Mouse (Mus musculus): ENCODE results near the gene Vps26a. TPM values are rescaled to one million over a fixed set of nuclear protein-coding genes. Genes with fewer than 3 reads are reported as not detected.

Gene Vps26a
- polyA plus RNA-seq, 1 experiment from 2014 or later, result 59.6 TPM

DNA sequence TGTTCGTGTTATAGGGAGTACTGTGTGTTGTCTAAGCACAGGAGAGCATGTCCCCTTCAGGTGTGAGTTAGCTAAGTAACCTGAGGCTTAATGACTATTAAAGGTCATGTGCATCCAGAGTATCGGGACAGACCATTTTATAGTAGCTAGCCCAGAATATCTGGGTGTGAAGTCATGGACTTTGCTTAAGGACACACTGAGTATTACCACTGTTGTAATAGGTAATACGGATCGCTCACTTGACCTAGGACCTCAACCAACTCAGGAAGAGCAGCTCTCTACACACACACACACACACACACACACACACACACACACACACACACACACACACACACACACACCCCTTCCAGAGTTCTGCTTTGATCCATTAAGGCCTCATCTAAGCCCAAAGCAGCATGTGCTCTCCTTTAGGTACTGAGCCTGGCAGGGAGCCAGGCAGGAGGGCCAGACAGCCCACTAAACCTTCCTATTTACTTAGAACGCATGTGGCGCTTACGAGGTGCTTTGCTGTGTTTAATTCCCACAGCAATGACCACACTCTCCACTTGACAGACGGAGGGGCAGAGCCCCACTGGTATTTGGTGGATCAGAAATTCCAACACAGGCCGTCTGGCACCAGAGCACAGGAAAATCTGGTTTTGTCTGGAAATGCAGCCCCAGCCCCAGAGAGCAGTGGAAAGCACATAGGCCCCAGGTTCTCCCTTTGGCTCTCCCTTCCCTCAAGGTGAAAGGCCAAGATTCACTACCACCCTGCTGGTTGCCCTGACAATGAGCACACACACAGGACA is 61.3 kb downstream of the Vps26a start:
- H3K27me3 ChIP-seq (ENCODE audit: control insufficient read depth, insufficient read depth, low read length), result no peaks in the 10 kb centered on the region
- H3K36me3 ChIP-seq (ENCODE audit: control insufficient read depth, insufficient read depth, low read length), result peaks cover 9% of the 10 kb centered on the region; the same call in 1 of the 2 replicates
- H3K27ac ChIP-seq (replicated peaks), result no peak overlapping the region
- no peaks in the 10 kb centered on the region for H3K4me1 ChIP-seq (replicated peaks; ENCODE audit: control insufficient read depth, insufficient read depth)
- H3K4me3 ChIP-seq (ENCODE audit: low read depth, low read length), result no peak overlapping the region
- ATAC-seq (ENCODE audit: low FRiP score, low TSS enrichment) (peak; percentile 25; the same call in 1 of the 2 replicates), DNase-seq (ENCODE audit: low spot score) (peak; percentile 41)
- WGBS, result 31% methylated on average over 9 of the region's 9 CpGs
- no peak overlapping the region; the same call in 1 of the 2 replicates for H3K9ac ChIP-seq (ENCODE audit: low read length)
- no peaks in the 10 kb centered on the region for H3K9me3 ChIP-seq (ENCODE audit: control insufficient read depth, low read length)
- no peak overlapping the region for H3K4me2 ChIP-seq (replicated peaks; ENCODE audit: low read depth)
- TF ChIP-seq EP300 (optimal IDR thresholded peaks at IDR 0.05) (no peak), CTCF (IDR thresholded peaks at IDR 0.05; ENCODE audit: low read depth) (no peak)

- WGBS, result 32% methylated on average over 15 of the region's 15 CpGs
- Histone ChIP-seq H3K9ac (ENCODE audit: low read length) (no peak within 1 kb of the TSS), H3K36me3 (ENCODE audit: control insufficient read depth, insufficient read depth, low read length) (no peaks in the 10 kb centered on the region), H3K4me3 (ENCODE audit: low read depth, low read length) (no peak within 1 kb of the TSS), H3K4me2 (replicated peaks; ENCODE audit: low read depth) (no peak within 1 kb of the TSS; the same call in 1 of the 2 replicates), H3K27me3 (ENCODE audit: control insufficient read depth, insufficient read depth, low read length) (no peaks in the 10 kb centered on the region), H3K9me3 (ENCODE audit: control insufficient read depth, low read length) (no peaks in the 10 kb centered on the region), H3K4me1 (replicated peaks; ENCODE audit: control insufficient read depth, insufficient read depth) (no peaks in the 10 kb centered on the region), H3K27ac (replicated peaks) (no peak within 1 kb of the TSS)
- DNase-seq (ENCODE audit: low spot score) (peak; percentile 54), ATAC-seq (ENCODE audit: low FRiP score, low TSS enrichment) (no peak; the same call in 1 of the 2 replicates)
- TF ChIP-seq EP300 (optimal IDR thresholded peaks at IDR 0.05), result no peak
- TF ChIP-seq CTCF (IDR thresholded peaks at IDR 0.05; ENCODE audit: low read depth), result no peak
Observed at GRCm38 (mm10) chr10:62422255-62422654, 64.3 kb downstream of the Vps26a start, which contains the start of gene Hkdc1. Gene Hkdc1, minus strand, starts transcription at chr10:62422491.

- 0 out of 2 replicates have a peak overlapping the region, but pooled peaks have one; percentile 35 for H3K27ac ChIP-seq (replicated peaks)
- H3K9me3 ChIP-seq (ENCODE audit: control insufficient read depth, low read length), result no peaks in the 10 kb centered on the region
- ATAC-seq (ENCODE audit: low FRiP score, low TSS enrichment) (no peak), DNase-seq (ENCODE audit: low spot score) (no peak)
- 63% methylated on average over 3 of the region's 3 CpGs for WGBS
- no peak overlapping the region; the same call in 1 of the 2 replicates for H3K9ac ChIP-seq (ENCODE audit: low read length)
- no peak for TF ChIP-seq CTCF (IDR thresholded peaks at IDR 0.05; ENCODE audit: low read depth)
- TF ChIP-seq EP300 (optimal IDR thresholded peaks at IDR 0.05), result no peak
- no peaks in the 10 kb centered on the region for H3K36me3 ChIP-seq (ENCODE audit: control insufficient read depth, insufficient read depth, low read length)
- no peaks in the 10 kb centered on the region for H3K27me3 ChIP-seq (ENCODE audit: control insufficient read depth, insufficient read depth, low read length)
- no peak overlapping the region for H3K4me2 ChIP-seq (replicated peaks; ENCODE audit: low read depth)
- H3K4me3 ChIP-seq (ENCODE audit: low read depth, low read length), result no peak overlapping the region
- no peaks in the 10 kb centered on the region for H3K4me1 ChIP-seq (replicated peaks; ENCODE audit: control insufficient read depth, insufficient read depth)
Observed at GRCm38 (mm10) chr10:62421127-62421526, 65.5 kb downstream of the Vps26a start.

DNA sequence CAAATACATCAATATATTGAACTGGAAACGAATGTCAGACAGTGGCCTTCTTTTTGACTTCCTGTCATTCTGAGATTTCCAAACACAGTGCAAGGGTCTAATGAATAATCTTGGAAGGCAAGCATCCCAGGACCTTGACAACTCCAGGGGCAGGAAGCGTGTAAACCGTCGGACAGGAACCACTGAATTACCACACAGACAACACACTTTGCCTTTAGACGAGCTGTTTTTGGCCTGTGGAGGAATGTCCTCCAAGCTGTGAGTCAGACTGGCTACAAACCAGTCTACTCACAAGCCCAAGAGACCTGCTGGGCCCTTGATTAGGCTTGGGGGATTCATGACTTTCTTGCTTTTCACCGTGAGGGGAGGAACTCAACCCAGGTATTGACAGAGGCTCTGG is 66.2 kb downstream of the Vps26a start:
- H3K9me3 ChIP-seq (ENCODE audit: control insufficient read depth, low read length), result no peaks in the 10 kb centered on the region
- no peak overlapping the region for H3K4me3 ChIP-seq (ENCODE audit: low read depth, low read length)
- WGBS, result 47% methylated on average over 6 of the region's 6 CpGs
- no peak overlapping the region for H3K27ac ChIP-seq (replicated peaks)
- DNase-seq (ENCODE audit: low spot score) (no peak), ATAC-seq (ENCODE audit: low FRiP score, low TSS enrichment) (no peak)
- H3K4me2 ChIP-seq (replicated peaks; ENCODE audit: low read depth), result no peak overlapping the region
- H3K9ac ChIP-seq (ENCODE audit: low read length), result no peak overlapping the region
- no peaks in the 10 kb centered on the region for H3K4me1 ChIP-seq (replicated peaks; ENCODE audit: control insufficient read depth, insufficient read depth)
- TF ChIP-seq EP300 (optimal IDR thresholded peaks at IDR 0.05) (no peak), CTCF (IDR thresholded peaks at IDR 0.05; ENCODE audit: low read depth) (no peak)
- H3K27me3 ChIP-seq (ENCODE audit: control insufficient read depth, insufficient read depth, low read length), result no peaks in the 10 kb centered on the region
- no peaks in the 10 kb centered on the region for H3K36me3 ChIP-seq (ENCODE audit: control insufficient read depth, insufficient read depth, low read length)

DNA sequence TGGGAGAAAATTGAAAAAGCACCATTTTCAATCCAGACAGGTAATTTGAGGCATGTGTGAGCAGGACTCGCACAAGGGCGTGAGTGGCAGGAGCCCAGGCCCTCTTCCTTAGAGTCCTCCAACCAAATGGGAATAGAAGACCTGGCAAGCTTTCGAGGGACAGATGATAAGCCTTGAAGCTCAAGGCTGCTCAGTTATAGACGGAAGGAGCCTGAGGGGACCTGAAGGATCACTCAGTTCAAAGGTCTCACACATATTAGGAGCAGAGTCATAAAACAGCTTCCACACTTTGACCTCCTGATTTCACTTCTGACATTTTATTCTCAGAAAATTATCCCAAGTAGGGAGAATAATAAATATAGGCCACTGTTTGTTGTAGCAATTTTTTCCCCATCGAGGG is 67.2 kb downstream of the Vps26a start:
- WGBS, result 60% methylated on average over 5 of the region's 5 CpGs
- no peaks in the 10 kb centered on the region for H3K9me3 ChIP-seq (ENCODE audit: control insufficient read depth, low read length)
- no peaks in the 10 kb centered on the region for H3K27me3 ChIP-seq (ENCODE audit: control insufficient read depth, insufficient read depth, low read length)
- H3K36me3 ChIP-seq (ENCODE audit: control insufficient read depth, insufficient read depth, low read length), result no peaks in the 10 kb centered on the region
- no peak overlapping the region for H3K4me2 ChIP-seq (replicated peaks; ENCODE audit: low read depth)
- ATAC-seq (ENCODE audit: low FRiP score, low TSS enrichment) (no peak), DNase-seq (ENCODE audit: low spot score) (no peak)
- no peak overlapping the region for H3K9ac ChIP-seq (ENCODE audit: low read length)
- H3K4me1 ChIP-seq (replicated peaks; ENCODE audit: control insufficient read depth, insufficient read depth), result no peaks in the 10 kb centered on the region
- no peak overlapping the region for H3K4me3 ChIP-seq (ENCODE audit: low read depth, low read length)
- TF ChIP-seq EP300 (optimal IDR thresholded peaks at IDR 0.05) (no peak), CTCF (IDR thresholded peaks at IDR 0.05; ENCODE audit: low read depth) (no peak)
- H3K27ac ChIP-seq (replicated peaks), result 0 out of 2 replicates have a peak overlapping the region, but pooled peaks have one; percentile 8

GRCm38 (mm10) chr10:62418831-62419356 is 67.7 kb downstream of the Vps26a start:
- H3K4me1 ChIP-seq (replicated peaks; ENCODE audit: control insufficient read depth, insufficient read depth), result no peaks in the 10 kb centered on the region
- H3K9me3 ChIP-seq (ENCODE audit: control insufficient read depth, low read length), result no peaks in the 10 kb centered on the region
- 59% methylated on average over 7 of the region's 7 CpGs for WGBS
- H3K4me2 ChIP-seq (replicated peaks; ENCODE audit: low read depth), result no peak overlapping the region
- TF ChIP-seq CTCF (IDR thresholded peaks at IDR 0.05; ENCODE audit: low read depth) (no peak), EP300 (optimal IDR thresholded peaks at IDR 0.05) (no peak)
- DNase-seq (ENCODE audit: low spot score) (no peak), ATAC-seq (ENCODE audit: low FRiP score, low TSS enrichment) (no peak)
- no peak overlapping the region for H3K4me3 ChIP-seq (ENCODE audit: low read depth, low read length)
- no peak overlapping the region for H3K9ac ChIP-seq (ENCODE audit: low read length)
- H3K27me3 ChIP-seq (ENCODE audit: control insufficient read depth, insufficient read depth, low read length), result no peaks in the 10 kb centered on the region
- no peak overlapping the region for H3K27ac ChIP-seq (replicated peaks)
- no peaks in the 10 kb centered on the region for H3K36me3 ChIP-seq (ENCODE audit: control insufficient read depth, insufficient read depth, low read length)
